Mouse (Mus musculus): Measurements from ENCODE around the gene Cib4. TPM values are rescaled to one million over a fixed set of nuclear protein-coding genes. Genes with fewer than 3 reads are reported as not detected.

The Cib4 gene
- polyA plus RNA-seq, 2 experiments = 0.20 TPM; not detected in 1

DNA sequence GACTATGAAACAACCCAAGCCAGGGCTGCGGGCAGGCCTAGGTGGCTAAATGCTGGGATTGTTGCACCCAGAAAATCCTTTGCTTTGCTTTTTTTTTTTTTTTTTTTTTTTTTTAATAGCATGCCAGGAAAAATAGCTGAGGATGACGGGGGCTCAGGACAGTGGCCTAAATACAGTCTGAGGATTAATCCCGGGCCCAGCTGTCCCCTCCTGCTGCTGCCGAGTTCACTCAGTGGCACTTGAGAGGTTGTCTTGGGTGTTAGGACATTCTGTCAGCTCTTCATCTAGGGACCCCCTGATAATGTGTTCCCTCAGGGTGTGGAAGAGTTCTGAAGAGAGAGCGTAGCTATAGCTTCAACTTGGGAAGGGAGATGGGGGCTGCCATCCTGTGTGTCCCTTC lies 18.5 kb downstream of the Cib4 start:
- no peak for DNase-seq (ENCODE audit: low spot score)
- Histone ChIP-seq H3K27me3 (ENCODE audit: control insufficient read depth, insufficient read depth, low read length) (no peaks in the 10 kb centered on the region), H3K27ac (replicated peaks; ENCODE audit: low read depth, low read length) (no peak overlapping the region), H3K4me3 (replicated peaks; ENCODE audit: low read length) (no peak overlapping the region), H3K4me2 (replicated peaks; ENCODE audit: low read depth, low read length, severe bottlenecking) (no peak overlapping the region), H3K4me1 (ENCODE audit: control insufficient read depth, insufficient read depth, low read length) (peaks cover 5% of the 10 kb centered on the region; the same call in 1 of the 2 replicates), H3K36me3 (ENCODE audit: control insufficient read depth, insufficient read depth, low read length) (no peaks in the 10 kb centered on the region), H3K9ac (ENCODE audit: low read depth, low read length, severe bottlenecking) (no peak overlapping the region), H3K9me3 (ENCODE audit: control insufficient read depth, low read length) (no peaks in the 10 kb centered on the region)
- TF ChIP-seq POLR2A (IDR thresholded peaks at IDR 0.05; ENCODE audit: borderline replicate concordance, extremely low read depth, insufficient read depth, insufficient read length) = no peak
- WGBS = 66% methylated on average over 5 of the region's 5 CpGs
- no peak for ATAC-seq (ENCODE audit: low FRiP score, low read depth)

DNA sequence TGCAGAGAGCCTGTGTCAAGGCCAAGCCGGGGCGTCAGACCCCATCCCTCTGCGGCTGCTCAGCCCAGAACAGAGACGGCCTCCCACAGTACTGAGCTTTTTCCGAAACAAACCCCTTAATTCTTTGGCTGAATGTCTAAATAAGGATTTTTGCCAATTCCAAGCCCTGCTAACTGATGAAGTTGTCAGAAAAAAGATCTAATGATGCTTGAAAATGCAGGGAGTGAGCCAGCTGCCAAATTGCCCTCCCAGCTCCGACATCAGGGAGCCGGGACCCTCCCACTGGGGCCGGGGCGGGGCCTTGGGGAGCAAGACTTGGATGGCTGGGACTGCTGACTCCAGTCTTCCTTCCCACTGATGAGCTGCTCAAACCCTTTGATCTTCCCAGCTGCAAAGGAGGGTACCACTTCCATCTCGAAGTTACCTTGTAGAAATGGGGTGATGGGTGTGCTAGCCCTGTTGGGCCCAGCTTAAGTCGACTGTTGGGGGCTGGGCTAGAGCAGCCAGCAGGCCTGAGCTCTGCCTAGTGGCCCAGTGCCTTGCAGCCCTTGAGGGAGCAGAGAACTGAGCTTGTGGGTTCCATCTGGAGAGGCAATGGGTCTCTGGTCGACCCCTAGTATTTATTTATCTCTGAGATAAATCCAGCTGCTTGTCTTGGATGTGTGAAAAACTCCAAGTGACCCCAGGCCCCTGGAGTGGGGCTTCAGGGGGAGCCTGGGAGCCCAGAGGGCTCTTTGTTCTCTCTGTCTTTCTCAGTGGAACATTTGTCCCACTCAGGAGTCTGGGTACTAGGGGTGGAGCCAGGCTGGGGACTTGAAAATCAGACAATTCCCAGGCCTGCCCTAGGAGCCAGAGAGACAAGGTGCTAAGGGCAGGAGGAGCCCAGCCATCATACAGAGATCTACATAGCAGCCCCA lies 19.5 kb downstream of the Cib4 start:
- no peak overlapping the region for H3K9ac ChIP-seq (ENCODE audit: low read depth, low read length, severe bottlenecking)
- no peaks in the 10 kb centered on the region for H3K27me3 ChIP-seq (ENCODE audit: control insufficient read depth, insufficient read depth, low read length)
- no peak for TF ChIP-seq POLR2A (IDR thresholded peaks at IDR 0.05; ENCODE audit: borderline replicate concordance, extremely low read depth, insufficient read depth, insufficient read length)
- no peak overlapping the region for H3K4me3 ChIP-seq (replicated peaks; ENCODE audit: low read length)
- ATAC-seq (ENCODE audit: low FRiP score, low read depth) = no peak
- no peak overlapping the region for H3K4me2 ChIP-seq (replicated peaks; ENCODE audit: low read depth, low read length, severe bottlenecking)
- DNase-seq (ENCODE audit: low spot score) = no peak
- H3K4me1 ChIP-seq (ENCODE audit: control insufficient read depth, insufficient read depth, low read length) = peaks cover 5% of the 10 kb centered on the region; the same call in 1 of the 2 replicates
- 19% methylated on average over 12 of the region's 12 CpGs for WGBS
- no peak overlapping the region for H3K27ac ChIP-seq (replicated peaks; ENCODE audit: low read depth, low read length)
- no peaks in the 10 kb centered on the region for H3K36me3 ChIP-seq (ENCODE audit: control insufficient read depth, insufficient read depth, low read length)
- no peaks in the 10 kb centered on the region for H3K9me3 ChIP-seq (ENCODE audit: control insufficient read depth, low read length)

DNA sequence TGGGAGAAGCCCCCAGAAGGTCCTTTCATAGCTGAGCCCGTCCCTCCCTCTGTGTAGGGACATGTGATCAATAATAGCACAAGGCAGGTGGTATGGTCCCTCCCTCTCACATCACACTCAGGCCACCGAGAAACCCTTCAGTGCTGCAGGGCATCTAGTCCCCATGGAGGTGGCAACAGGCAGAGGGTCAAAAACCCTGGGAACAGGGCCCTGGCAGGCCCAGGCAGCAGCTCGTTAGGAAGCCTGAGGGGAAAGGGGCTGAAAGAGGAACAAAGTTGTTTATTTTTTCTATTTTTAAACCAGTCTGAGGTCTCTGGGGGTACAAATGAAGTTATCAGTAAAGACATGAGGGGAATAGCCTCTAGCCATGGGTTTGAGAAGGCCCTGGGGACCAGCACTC lies 21.4 kb downstream of the Cib4 start:
- WGBS = 31% methylated on average over 3 of the region's 3 CpGs
- ATAC-seq (ENCODE audit: low FRiP score, low read depth) (no peak), DNase-seq (ENCODE audit: low spot score) (no peak)
- no peak overlapping the region for H3K4me3 ChIP-seq (replicated peaks; ENCODE audit: low read length)
- H3K36me3 ChIP-seq (ENCODE audit: control insufficient read depth, insufficient read depth, low read length) = no peaks in the 10 kb centered on the region
- H3K27me3 ChIP-seq (ENCODE audit: control insufficient read depth, insufficient read depth, low read length) = no peaks in the 10 kb centered on the region
- no peak overlapping the region for H3K4me2 ChIP-seq (replicated peaks; ENCODE audit: low read depth, low read length, severe bottlenecking)
- H3K9ac ChIP-seq (ENCODE audit: low read depth, low read length, severe bottlenecking) = no peak overlapping the region
- peaks cover 15% of the 10 kb centered on the region for H3K4me1 ChIP-seq (ENCODE audit: control insufficient read depth, insufficient read depth, low read length)
- no peak for TF ChIP-seq POLR2A (IDR thresholded peaks at IDR 0.05; ENCODE audit: borderline replicate concordance, extremely low read depth, insufficient read depth, insufficient read length)
- no peaks in the 10 kb centered on the region for H3K9me3 ChIP-seq (ENCODE audit: control insufficient read depth, low read length)
- H3K27ac ChIP-seq (replicated peaks; ENCODE audit: low read depth, low read length) = no peak overlapping the region

DNA sequence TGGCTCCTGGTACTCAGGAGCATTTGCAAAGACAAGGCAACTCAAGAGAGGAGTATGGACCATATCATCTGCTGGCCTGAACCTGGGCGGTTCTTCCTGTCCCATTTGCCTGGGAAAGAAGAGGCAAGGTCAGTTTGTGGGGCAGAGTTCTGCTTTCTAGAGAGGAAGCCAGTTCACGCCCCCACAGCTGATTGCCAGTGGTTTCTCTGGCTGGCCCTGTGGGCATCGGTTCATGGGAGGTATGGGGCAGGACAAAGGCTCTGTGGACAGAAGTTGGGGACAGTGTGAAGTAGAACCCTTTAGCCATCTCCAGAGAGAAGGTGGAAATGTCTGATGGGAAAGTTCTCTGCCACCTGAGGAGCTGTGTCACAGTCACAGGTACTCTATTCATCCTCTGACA lies 22.5 kb downstream of the Cib4 start:
- Histone ChIP-seq H3K4me1 (ENCODE audit: control insufficient read depth, insufficient read depth, low read length) (peaks cover 26% of the 10 kb centered on the region), H3K4me3 (replicated peaks; ENCODE audit: low read length) (no peak overlapping the region), H3K4me2 (replicated peaks; ENCODE audit: low read depth, low read length, severe bottlenecking) (no peak overlapping the region), H3K27ac (replicated peaks; ENCODE audit: low read depth, low read length) (no peak overlapping the region), H3K27me3 (ENCODE audit: control insufficient read depth, insufficient read depth, low read length) (no peaks in the 10 kb centered on the region), H3K9me3 (ENCODE audit: control insufficient read depth, low read length) (no peaks in the 10 kb centered on the region), H3K36me3 (ENCODE audit: control insufficient read depth, insufficient read depth, low read length) (no peaks in the 10 kb centered on the region), H3K9ac (ENCODE audit: low read depth, low read length, severe bottlenecking) (no peak overlapping the region)
- no peak for TF ChIP-seq POLR2A (IDR thresholded peaks at IDR 0.05; ENCODE audit: borderline replicate concordance, extremely low read depth, insufficient read depth, insufficient read length)
- no peak for ATAC-seq (ENCODE audit: low FRiP score, low read depth)
- 80% methylated on average over 3 of the region's 3 CpGs for WGBS
- no peak for DNase-seq (ENCODE audit: low spot score)

DNA sequence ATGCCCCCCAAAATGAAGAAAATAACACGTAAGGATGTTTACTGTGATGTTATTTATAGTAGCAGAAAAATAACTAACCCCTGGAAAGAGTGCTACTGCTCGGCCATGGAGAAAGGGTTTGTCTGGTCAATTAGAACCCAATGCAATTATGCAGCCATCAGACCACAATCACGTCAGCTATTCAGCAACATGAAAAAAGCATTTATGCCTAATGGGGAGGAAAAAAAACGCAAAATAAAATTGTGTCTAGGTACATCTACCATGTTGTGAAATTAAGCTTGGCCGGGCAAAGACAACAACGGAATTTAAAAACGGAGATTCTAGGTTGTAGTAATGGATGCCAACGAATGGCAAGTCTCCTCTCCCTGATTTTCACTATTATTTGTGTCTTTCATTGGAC lies 23.2 kb downstream of the Cib4 start:
- Histone ChIP-seq H3K4me1 (ENCODE audit: control insufficient read depth, insufficient read depth, low read length) (peaks cover 32% of the 10 kb centered on the region), H3K27me3 (ENCODE audit: control insufficient read depth, insufficient read depth, low read length) (no peaks in the 10 kb centered on the region), H3K27ac (replicated peaks; ENCODE audit: low read depth, low read length) (no peak overlapping the region), H3K9me3 (ENCODE audit: control insufficient read depth, low read length) (no peaks in the 10 kb centered on the region), H3K36me3 (ENCODE audit: control insufficient read depth, insufficient read depth, low read length) (no peaks in the 10 kb centered on the region), H3K4me2 (replicated peaks; ENCODE audit: low read depth, low read length, severe bottlenecking) (no peak overlapping the region), H3K9ac (ENCODE audit: low read depth, low read length, severe bottlenecking) (no peak overlapping the region), H3K4me3 (replicated peaks; ENCODE audit: low read length) (no peak overlapping the region)
- 88% methylated on average over 8 of the region's 8 CpGs for WGBS
- ATAC-seq (ENCODE audit: low FRiP score, low read depth) = no peak
- TF ChIP-seq POLR2A (IDR thresholded peaks at IDR 0.05; ENCODE audit: borderline replicate concordance, extremely low read depth, insufficient read depth, insufficient read length) = no peak
- DNase-seq (ENCODE audit: low spot score) = no peak
